Mouse (Mus musculus) CD4-positive, CD25-positive, alpha-beta regulatory T cell, adult 4 months (primary cell): ENCODE measurements at regions not wholly inside any gene's neighbourhood (a gene's known extent, or its start where the extent isn't known, plus 50 kb on each side); places are given as distances from the start of the nearest gene placed in this dataset.

Source experiments
- ATAC-seq: one replicate; pipeline ENCODE4 v1.8.0; 2017

DNA sequence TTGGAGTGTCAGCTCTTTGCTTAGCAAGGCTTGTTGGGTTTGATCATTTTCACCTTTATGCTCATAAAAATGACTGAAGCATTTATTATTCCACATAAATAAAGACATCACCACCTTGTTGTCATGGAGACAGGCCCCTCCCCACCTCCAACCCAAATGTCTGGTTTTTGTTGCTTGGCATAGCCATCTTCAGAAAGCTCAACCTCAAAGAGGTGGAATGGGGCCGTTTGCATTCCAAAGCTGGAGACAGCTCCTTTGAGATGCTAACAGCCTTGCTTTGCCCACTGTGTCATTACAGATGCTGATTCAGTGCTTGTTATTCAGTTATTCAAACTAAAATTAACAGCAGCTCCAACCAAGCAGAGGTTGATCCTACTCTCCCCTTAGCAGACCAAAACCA is 51.9 kb upstream of the Lgalsl start:
- no peak for ATAC-seq

DNA sequence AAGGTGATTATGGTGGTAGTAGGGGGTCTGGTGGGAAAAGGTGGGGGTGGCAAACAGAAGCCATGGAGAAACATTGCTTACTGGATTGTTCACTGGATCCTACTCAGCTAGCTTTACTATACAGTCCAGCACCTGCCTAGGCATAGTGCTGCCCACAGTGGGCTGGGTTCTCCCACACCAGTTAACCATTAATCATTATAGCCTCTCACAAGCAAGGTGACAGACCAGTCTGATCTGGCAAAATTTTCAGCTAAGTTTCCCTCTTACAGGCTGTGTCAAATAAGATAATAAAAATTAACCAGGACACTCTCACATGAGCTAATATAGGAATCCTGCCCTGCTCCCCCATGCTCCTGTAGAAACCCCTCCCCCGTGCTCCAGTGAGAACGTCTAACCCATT is 53.1 kb upstream of the Lgalsl start:
- no peak for ATAC-seq

GRCm38 (mm10) chr11:20887044-20887443 is 56.2 kb upstream of the Lgalsl start:
- no peak for ATAC-seq

DNA sequence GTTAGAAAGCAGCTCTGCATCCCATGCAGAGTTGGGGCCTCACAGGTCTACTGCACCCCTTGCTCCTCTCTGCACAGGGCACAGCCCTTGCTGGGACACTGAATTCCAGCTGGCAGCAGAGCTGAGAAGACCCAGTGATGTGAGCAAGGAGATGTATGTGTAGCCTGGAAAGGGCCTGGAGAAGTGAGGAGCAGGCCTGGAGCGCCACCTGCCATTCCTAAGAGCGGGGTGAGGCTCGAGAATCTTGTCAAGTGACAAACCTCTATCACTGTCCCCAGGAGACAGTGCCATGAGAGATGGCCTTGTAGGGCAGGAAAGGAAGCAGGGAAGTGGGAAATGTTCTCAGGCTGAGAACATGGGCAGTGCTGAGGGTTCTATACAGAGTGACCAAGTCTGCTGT is 59.6 kb upstream of the Lgalsl start:
- ATAC-seq = no peak

- ATAC-seq = no peak
Observed at GRCm38 (mm10) chr11:20891711-20892110, 60.9 kb upstream of the Lgalsl start.

GRCm38 (mm10) chr11:20896277-20897123 is 65.6 kb upstream of the Lgalsl start:
- ATAC-seq = no peak

DNA sequence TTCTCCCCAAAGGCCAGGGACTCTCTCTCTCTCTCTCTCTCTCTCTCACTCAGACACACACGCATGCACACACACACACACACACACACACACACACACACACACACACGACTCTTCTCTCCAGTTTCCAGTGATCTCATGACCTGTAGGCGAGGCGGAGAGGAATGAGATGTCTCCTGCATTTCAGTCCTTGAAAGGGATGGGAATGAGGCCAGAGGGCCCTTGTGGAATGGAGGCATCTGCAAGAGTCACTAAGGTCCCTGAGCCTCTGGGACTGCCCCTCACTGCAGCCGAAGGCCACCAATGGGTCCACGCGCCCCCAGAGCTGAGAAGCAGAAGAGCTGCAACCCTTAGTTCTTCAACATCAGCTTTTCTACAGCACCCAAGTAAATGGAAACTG is 66.6 kb upstream of the Lgalsl start:
- no peak for ATAC-seq

- ATAC-seq = no peak
Observed at GRCm38 (mm10) chr11:20898558-20898957, 67.7 kb upstream of the Lgalsl start.

- ATAC-seq = no peak
Observed at GRCm38 (mm10) chr11:20899766-20900165, 68.9 kb upstream of the Lgalsl start.

- ATAC-seq = no peak
Observed at GRCm38 (mm10) chr11:20902001-20902400, 71.1 kb upstream of the Lgalsl start.

DNA sequence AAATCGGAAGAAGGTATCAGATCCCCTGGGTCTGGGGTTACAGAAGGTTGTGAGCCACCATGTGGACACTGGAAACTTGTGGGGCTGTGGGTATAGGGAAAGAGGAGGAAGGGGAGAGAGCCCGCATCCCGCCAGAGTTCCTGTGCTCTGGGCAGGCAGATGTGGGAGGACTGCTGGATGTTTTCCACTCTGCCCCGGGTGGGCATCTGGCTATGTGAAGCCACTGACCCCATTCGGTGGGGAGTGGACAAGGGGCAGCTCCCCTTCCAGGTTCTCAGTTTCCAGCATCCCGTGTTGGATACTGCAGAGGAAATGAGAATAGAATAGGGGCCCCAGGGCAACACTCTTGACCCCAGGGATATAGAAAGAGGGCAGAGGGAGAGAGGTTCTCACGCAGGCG is 72.1 kb upstream of the Lgalsl start:
- ATAC-seq = no peak

DNA sequence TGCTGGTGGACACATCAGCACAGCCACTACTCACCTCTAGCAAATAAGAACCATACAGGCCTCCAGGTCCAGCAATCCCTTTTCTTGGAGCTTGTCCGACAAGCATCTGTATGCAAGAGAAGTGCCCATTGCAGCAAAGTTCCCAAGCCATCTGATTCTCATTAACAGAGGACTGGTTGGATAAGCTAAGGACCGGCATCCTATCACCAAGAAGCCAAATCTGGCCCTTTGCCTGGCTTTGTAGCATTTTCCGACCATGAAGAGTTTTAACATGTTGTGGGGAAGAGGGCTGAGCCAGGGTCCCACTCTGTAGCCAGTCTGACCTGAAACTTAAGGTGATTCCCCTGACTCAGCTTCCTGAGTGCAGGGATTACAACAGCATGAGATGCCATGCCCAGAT is 77.1 kb upstream of the Lgalsl start:
- no peak for ATAC-seq

- no peak for ATAC-seq
Observed at GRCm38 (mm10) chr11:20908471-20908870, 77.6 kb upstream of the Lgalsl start.

DNA sequence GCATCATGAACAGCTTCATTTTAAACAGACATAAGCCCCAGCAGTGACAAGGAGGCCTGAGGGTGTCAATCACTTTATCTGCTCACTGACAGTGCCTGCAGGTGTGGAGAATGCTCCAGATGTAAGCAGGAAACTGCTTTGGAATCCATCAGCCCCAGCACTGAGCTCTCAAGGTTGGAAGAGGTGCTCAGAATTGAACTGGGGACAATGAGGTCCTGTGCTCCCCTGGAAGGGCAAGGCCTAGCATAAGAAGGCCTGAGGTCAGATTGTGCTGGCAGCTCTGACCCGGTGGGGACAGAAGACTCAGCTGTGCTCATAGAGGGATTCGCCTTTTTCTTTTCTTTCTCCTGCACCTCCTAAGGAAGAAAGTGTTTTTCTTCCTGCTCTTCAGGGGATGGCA is 82.2 kb upstream of the Lgalsl start:
- ATAC-seq = no peak

- ATAC-seq = peak; percentile 88
Observed at GRCm38 (mm10) chr11:20913598-20914296, 82.9 kb upstream of the Lgalsl start.

DNA sequence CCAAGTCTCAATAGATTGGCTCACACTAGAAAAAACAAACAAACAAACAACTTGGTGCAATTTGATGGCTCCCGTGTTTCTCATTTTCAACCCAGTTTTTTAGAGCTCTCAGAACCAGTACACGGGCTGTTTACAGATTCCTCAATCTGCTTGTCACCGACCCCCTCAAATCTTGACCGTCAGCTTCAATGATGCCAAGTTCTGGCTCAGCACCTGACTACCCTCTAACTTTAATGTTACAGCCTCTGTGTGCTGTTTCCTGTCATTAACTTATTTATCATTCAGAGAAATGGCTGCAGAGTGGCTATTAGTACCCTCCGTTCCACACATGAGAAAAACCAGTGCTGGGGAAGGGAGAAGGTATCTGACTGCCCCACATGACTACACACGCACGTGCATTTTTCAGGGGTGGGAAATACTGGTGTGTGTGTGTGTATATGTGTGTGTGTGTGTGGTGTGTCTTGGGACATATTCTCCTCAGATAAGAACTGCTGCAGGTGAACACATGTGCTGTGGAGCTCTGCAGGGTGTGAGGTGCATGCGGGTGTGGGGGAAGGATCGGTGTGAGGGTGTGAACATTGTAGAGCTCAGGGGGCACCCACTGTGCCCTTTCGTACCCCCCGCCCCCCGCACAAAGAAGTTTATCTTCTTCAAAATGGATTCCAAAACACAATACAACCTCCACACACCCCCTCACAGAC is 83.6 kb upstream of the Lgalsl start:
- peak; percentile 16 for ATAC-seq

DNA sequence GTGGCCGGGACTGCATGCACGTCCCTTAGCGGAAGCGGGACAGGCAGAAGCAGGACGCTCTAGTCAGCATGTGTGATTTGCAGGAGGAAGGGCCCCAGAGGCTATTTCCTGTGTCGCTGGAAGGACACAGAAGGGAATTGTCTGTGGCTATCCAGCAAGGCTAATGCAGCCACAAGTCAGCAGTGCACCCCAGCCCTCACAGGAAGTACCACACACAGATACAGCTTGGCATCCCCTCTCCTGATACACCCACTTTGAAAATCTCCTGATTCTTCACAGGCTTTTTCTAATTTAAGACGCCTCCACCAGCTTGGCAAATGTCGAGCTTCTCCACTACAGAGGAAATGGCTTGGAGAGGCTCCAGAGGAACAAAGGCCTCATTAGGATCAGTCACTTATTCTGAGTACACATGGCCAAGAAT is 84.3 kb upstream of the Lgalsl start:
- ATAC-seq = peak; percentile 25

DNA sequence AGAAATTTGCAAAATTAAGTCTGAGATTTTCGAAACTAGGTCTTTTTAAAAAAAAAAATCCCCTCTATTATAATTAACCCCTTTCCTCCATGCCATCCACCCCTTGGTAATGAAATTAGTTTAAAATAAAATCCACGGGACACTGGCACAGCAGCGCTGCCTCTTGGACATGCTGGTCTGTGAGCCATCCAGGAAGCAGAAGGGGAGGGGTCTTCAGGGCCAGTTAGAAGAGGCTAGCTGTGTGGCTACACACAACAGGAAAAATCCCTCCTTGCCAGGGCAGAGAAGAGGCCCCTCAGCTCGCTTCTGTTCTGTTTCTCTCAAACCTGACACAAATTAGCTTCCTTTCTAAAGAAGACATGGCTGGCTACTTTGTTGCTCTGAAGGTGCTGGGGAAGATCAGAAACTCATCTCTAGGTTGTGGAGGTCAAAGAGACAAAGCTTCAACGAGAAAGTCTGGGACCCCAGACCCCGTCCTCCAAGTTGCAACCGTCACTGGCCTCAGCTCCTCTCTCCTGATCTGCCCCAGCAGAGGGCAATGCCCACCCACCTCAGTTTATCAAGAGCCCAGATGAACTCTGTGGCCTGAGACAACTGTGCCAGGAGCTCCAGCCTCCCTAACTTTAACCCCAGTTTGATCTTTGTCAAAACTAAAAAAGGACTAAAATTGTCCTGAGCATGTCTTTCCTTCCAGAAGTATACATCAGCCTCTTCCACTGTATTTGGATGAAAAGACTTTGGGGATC is 85.0 kb upstream of the Lgalsl start:
- no peak for ATAC-seq

GRCm38 (mm10) chr11:20916473-20916911 is 85.6 kb upstream of the Lgalsl start:
- no peak for ATAC-seq

GRCm38 (mm10) chr11:20916961-20917360 is 86.1 kb upstream of the Lgalsl start:
- no peak for ATAC-seq

DNA sequence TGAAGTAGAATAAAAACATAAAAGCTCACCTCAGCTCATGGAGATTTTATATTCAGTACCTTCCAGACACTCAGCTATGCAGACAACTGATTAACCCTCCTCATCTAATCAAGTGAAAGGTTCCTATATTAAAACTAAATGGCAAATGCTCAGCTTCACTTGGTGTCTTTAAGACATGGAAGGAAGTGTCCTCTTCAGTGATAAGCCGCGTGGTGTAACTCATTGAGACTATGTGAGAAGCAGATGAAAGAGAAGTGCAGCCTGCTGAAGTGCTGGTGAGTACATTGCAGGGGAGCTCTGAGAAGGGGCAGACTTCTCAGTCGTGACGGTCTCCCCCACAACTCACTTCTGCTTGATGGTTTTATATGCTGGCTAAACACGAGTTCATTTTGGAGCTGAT is 86.6 kb upstream of the Lgalsl start:
- no peak for ATAC-seq

- no peak for ATAC-seq
Observed at GRCm38 (mm10) chr11:20923115-20923514, 92.3 kb upstream of the Lgalsl start.

- no peak for ATAC-seq
Observed at GRCm38 (mm10) chr11:20929426-20929825, 98.6 kb upstream of the Lgalsl start.
